ENCODE assay signal across 9 mouse cellular contexts in genomic region chr11:97689861-97690260, GRCm38 (mm10). TPM values are rescaled to one million over a fixed set of nuclear protein-coding genes. Genes with fewer than 3 reads are reported as not detected.
DNase-seq lines count a peak whose midpoint lies in the region; ATAC-seq and TF ChIP-seq lines count a peak whose summit lies in the region.
"Had no signal": no experiment of that assay in that cellular context is flagged by ENCODE, and none has a peak within 500 bp of the region (broad histone marks: within the 10 kb centered on the region; RNA-seq: fewer than 3 reads in every experiment).

No protein-coding gene starts in this region.

- H3K4me2 ChIP-seq in hindbrain, embryonic 11.5 days (replicated peaks; ENCODE audit: low read depth, low read length): no peak overlapping the region
- H3K4me2 ChIP-seq in hindbrain, embryonic 16.5 days (ENCODE audit: low read length): no peak overlapping the region
- no peak overlapping the region for H3K4me2 ChIP-seq in embryonic facial prominence, embryonic 11.5 days (ENCODE audit: low read depth, low read length)
- H3K4me2 ChIP-seq in liver, embryonic 11.5 days: no peak overlapping the region
- H3K4me2 ChIP-seq: liver, embryonic 13.5 days had no signal

- H3K27ac ChIP-seq in hindbrain, embryonic 11.5 days (ENCODE audit: low read depth, low read length): no peak overlapping the region
- no peak overlapping the region for H3K27ac ChIP-seq in hindbrain, embryonic 16.5 days (ENCODE audit: low read depth, low read length)
- no peak overlapping the region for H3K27ac ChIP-seq in embryonic facial prominence, embryonic 11.5 days (replicated peaks; ENCODE audit: low read depth, low read length)
- H3K27ac ChIP-seq in liver, embryonic 11.5 days (ENCODE audit: low read depth, low read length): no peak overlapping the region
- no peak overlapping the region for H3K27ac ChIP-seq in spleen, adult 2 months (ENCODE audit: insufficient read depth, low read length)
- H3K27ac ChIP-seq: liver, embryonic 13.5 days had no signal

- no peak overlapping the region for H3K4me3 ChIP-seq in hindbrain, embryonic 11.5 days (ENCODE audit: low read depth, low read length)
- H3K4me3 ChIP-seq in hindbrain, embryonic 16.5 days (ENCODE audit: low read length): no peak overlapping the region
- H3K4me3 ChIP-seq in G1E (ENCODE audit: low read depth, low read length): no peak overlapping the region
- H3K4me3 ChIP-seq in embryonic facial prominence, embryonic 11.5 days (ENCODE audit: low read depth, low read length): no peak overlapping the region
- no peak overlapping the region for H3K4me3 ChIP-seq in liver, embryonic 11.5 days (ENCODE audit: low read depth, low read length)
- no peak overlapping the region for H3K4me3 ChIP-seq in spleen, adult 2 months (ENCODE audit: extremely low read depth, insufficient read depth, insufficient read length)
- H3K4me3 ChIP-seq: liver, embryonic 13.5 days had no signal

- ATAC-seq in hindbrain, embryonic 11.5 days (ENCODE audit: low FRiP score): no peak
- ATAC-seq in hindbrain, embryonic 16.5 days: no peak
- ATAC-seq in G1E (ENCODE audit: extremely low read depth, insufficient number of reproducible peaks, low FRiP score, poor library complexity, severe bottlenecking): no peak
- no peak for ATAC-seq in embryonic facial prominence, embryonic 11.5 days (replicated peaks; ENCODE audit: insufficient number of reproducible peaks, low FRiP score, low TSS enrichment, low read depth)
- no peak for ATAC-seq in liver, embryonic 11.5 days (replicated peaks; ENCODE audit: low FRiP score)
- ATAC-seq in megakaryocyte-erythroid progenitor cell, adult 5-6 weeks (replicated peaks; ENCODE audit: low FRiP score, low TSS enrichment, poor library complexity, severe bottlenecking): no peak

- no peaks in the 10 kb centered on the region for H3K27me3 ChIP-seq in hindbrain, embryonic 11.5 days (ENCODE audit: control insufficient read depth, insufficient read depth, low read length)
- H3K27me3 ChIP-seq in hindbrain, embryonic 16.5 days (replicated peaks; ENCODE audit: control insufficient read depth, insufficient read depth, low read length): no peaks in the 10 kb centered on the region
- H3K27me3 ChIP-seq in G1E (ENCODE audit: insufficient read depth, low read length): peaks cover 49% of the 10 kb centered on the region
- no peaks in the 10 kb centered on the region for H3K27me3 ChIP-seq in embryonic facial prominence, embryonic 11.5 days (ENCODE audit: control insufficient read depth, insufficient read depth, low read length)
- no peaks in the 10 kb centered on the region for H3K27me3 ChIP-seq in liver, embryonic 11.5 days (replicated peaks; ENCODE audit: control insufficient read depth, insufficient read depth, low read length)
- no peaks in the 10 kb centered on the region for H3K27me3 ChIP-seq in spleen, adult 2 months (ENCODE audit: control insufficient read depth, insufficient read depth, low read length)

- no peaks in the 10 kb centered on the region for H3K9me3 ChIP-seq in hindbrain, embryonic 11.5 days (ENCODE audit: control insufficient read depth, low read length)
- no peaks in the 10 kb centered on the region for H3K9me3 ChIP-seq in hindbrain, embryonic 16.5 days (ENCODE audit: control insufficient read depth, low read length)
- H3K9me3 ChIP-seq in G1E (replicated peaks): no peaks in the 10 kb centered on the region
- H3K9me3 ChIP-seq in embryonic facial prominence, embryonic 11.5 days (replicated peaks; ENCODE audit: control insufficient read depth, low read length): no peaks in the 10 kb centered on the region
- H3K9me3 ChIP-seq in liver, embryonic 11.5 days (ENCODE audit: control insufficient read depth, low read length): no peaks in the 10 kb centered on the region
- H3K9me3 ChIP-seq: liver, embryonic 13.5 days had no signal

- peak; percentile 91 for DNase-seq in hindbrain, embryonic 11.5 days (ENCODE audit: low spot score)
- peak; percentile 50 for DNase-seq in A20 (ENCODE audit: low read depth, low spot score)
- DNase-seq in G1E (ENCODE audit: low spot score): peak; percentile 57
- peak; percentile 87 for DNase-seq in embryonic facial prominence, embryonic 11.5 days (ENCODE audit: low spot score)
- peak; percentile 67 for DNase-seq in liver, embryonic 11.5 days (ENCODE audit: low spot score)
- DNase-seq in spleen, adult 2 months (ENCODE audit: low read depth in 1 of 2, low spot score in 2 of 2): peak in 1 of 2 experiments; percentile 60
- DNase-seq: liver, embryonic 13.5 days had no signal

- WGBS in hindbrain, embryonic 11.5 days: 40% methylated on average over 10 of the region's 10 CpGs
- WGBS in hindbrain, embryonic 16.5 days: 23% methylated on average over 10 of the region's 10 CpGs
- WGBS in embryonic facial prominence, embryonic 11.5 days: 29% methylated on average over 10 of the region's 10 CpGs
- WGBS in liver, embryonic 11.5 days: 29% methylated on average over 10 of the region's 10 CpGs
- 25% methylated on average over 10 of the region's 10 CpGs for WGBS in spleen, adult 2 months

- no peak overlapping the region for H3K9ac ChIP-seq in hindbrain, embryonic 11.5 days (ENCODE audit: low read depth, low read length)
- no peak overlapping the region for H3K9ac ChIP-seq in hindbrain, embryonic 16.5 days (ENCODE audit: low read depth, low read length)
- H3K9ac ChIP-seq in embryonic facial prominence, embryonic 11.5 days (replicated peaks; ENCODE audit: low read length): no peak overlapping the region
- H3K9ac ChIP-seq in liver, embryonic 11.5 days (ENCODE audit: low read depth, low read length): no peak overlapping the region
- H3K9ac ChIP-seq: liver, embryonic 13.5 days had no signal

- peak; percentile 94 for TF ChIP-seq CTCF in G1E (IDR thresholded peaks at IDR 0.05; ENCODE audit: low read depth, low read length)
- TF ChIP-seq CTCF in spleen, adult 2 months (IDR thresholded peaks at IDR 0.05; ENCODE audit: extremely low read depth, insufficient read depth, insufficient read length, insufficient replicate concordance): peak; percentile 98

- peaks cover 11% of the 10 kb centered on the region for H3K36me3 ChIP-seq in hindbrain, embryonic 11.5 days (ENCODE audit: control insufficient read depth, insufficient read depth, low read length)
- peaks cover 29% of the 10 kb centered on the region for H3K36me3 ChIP-seq in hindbrain, embryonic 16.5 days (ENCODE audit: control insufficient read depth, insufficient read depth, low read length)
- peaks cover 17% of the 10 kb centered on the region for H3K36me3 ChIP-seq in G1E (replicated peaks)
- peaks cover 20% of the 10 kb centered on the region for H3K36me3 ChIP-seq in embryonic facial prominence, embryonic 11.5 days (replicated peaks; ENCODE audit: control insufficient read depth, insufficient read depth, low read depth, low read length)
- H3K36me3 ChIP-seq in liver, embryonic 11.5 days (ENCODE audit: control insufficient read depth, insufficient read depth, low read length): peaks cover 13% of the 10 kb centered on the region
- 0 out of 2 replicates have a peak, but pooled peaks cover 1% of the 10 kb centered on the region for H3K36me3 ChIP-seq in spleen, adult 2 months (ENCODE audit: control insufficient read depth, insufficient read depth, low read length)

- TF ChIP-seq POLR2A in spleen, adult 2 months (IDR thresholded peaks at IDR 0.05; ENCODE audit: low read depth, low read length): no peak

- H3K4me1 ChIP-seq in hindbrain, embryonic 11.5 days (replicated peaks; ENCODE audit: control insufficient read depth, insufficient read depth, low read length): 0 out of 2 replicates have a peak, but pooled peaks cover 3% of the 10 kb centered on the region
- peaks cover 20% of the 10 kb centered on the region for H3K4me1 ChIP-seq in hindbrain, embryonic 16.5 days (ENCODE audit: control insufficient read depth, insufficient read depth, low read depth, low read length)
- H3K4me1 ChIP-seq in G1E (ENCODE audit: insufficient read depth, low read depth, low read length): peaks cover 21% of the 10 kb centered on the region
- H3K4me1 ChIP-seq in embryonic facial prominence, embryonic 11.5 days (ENCODE audit: control insufficient read depth, insufficient read depth, low read length): 0 out of 2 replicates have a peak, but pooled peaks cover 4% of the 10 kb centered on the region
- H3K4me1 ChIP-seq in liver, embryonic 11.5 days (replicated peaks; ENCODE audit: control insufficient read depth, insufficient read depth, low read length): peaks cover 11% of the 10 kb centered on the region
- peaks cover 7% of the 10 kb centered on the region for H3K4me1 ChIP-seq in spleen, adult 2 months (ENCODE audit: control insufficient read depth, insufficient read depth, insufficient read length)

RNA-seq across cellular contexts. Expression of gene Cisd3, which starts 4.2 kb away (rescaled TPM):
- 11.8 and 14.8 TPM in 2 replicates for polyA plus RNA-seq in hindbrain, embryonic 11.5 days (2014; fragmentation: Nextera tagmentation; extraction: Ambion mirVana)
- 37.2 and 42.4 TPM in 2 replicates for polyA plus RNA-seq in hindbrain, embryonic 16.5 days (2015; fragmentation: Nextera tagmentation; extraction: Ambion mirVana)
- total RNA-seq in G1E (2014; fragmentation: Nextera tagmentation): 14.7 and 19.1 TPM in 2 replicates
- 8.8 and 14.9 TPM in 2 replicates for total RNA-seq in G1E (2017)
- 0.69 and 2.6 TPM in 2 replicates for polyA plus RNA-seq in G1E (2012)
- 11.8 TPM in 2 replicates for polyA plus RNA-seq in embryonic facial prominence, embryonic 11.5 days (2014; fragmentation: Nextera tagmentation; extraction: Ambion mirVana)
- 18.0 and 21.9 TPM in 2 replicates for polyA plus RNA-seq in liver, embryonic 11.5 days (2014; fragmentation: Nextera tagmentation; extraction: Ambion mirVana)
- 17.3 and 18.5 TPM in 2 replicates for polyA plus RNA-seq in spleen, adult 2 months (2012; rRNA removed)
- 10.1 TPM in 1 of 2 replicates, not detected in the other for total RNA-seq in megakaryocyte-erythroid progenitor cell, adult 5-6 weeks (2014; fragmentation: Nextera tagmentation)
- total RNA-seq in megakaryocyte-erythroid progenitor cell, adult 5-6 weeks (2017): 15.9 TPM in 1 of 2 replicates, not detected in the other

RNA-seq across cellular contexts. Expression of gene Pcgf2, which starts 10.4 kb away (rescaled TPM):
- polyA plus RNA-seq in hindbrain, embryonic 11.5 days (2014; fragmentation: Nextera tagmentation; extraction: Ambion mirVana): 16.9 and 18.6 TPM in 2 replicates
- 15.4 and 19.2 TPM in 2 replicates for polyA plus RNA-seq in hindbrain, embryonic 16.5 days (2015; fragmentation: Nextera tagmentation; extraction: Ambion mirVana)
- total RNA-seq in G1E (2014; fragmentation: Nextera tagmentation) (5.4 and 7.2 TPM in 2 replicates), G1E (2017) (0.41 TPM in 1 of 2 replicates, not detected in the other)
- polyA plus RNA-seq in G1E (2012): 18.5 and 21.1 TPM in 2 replicates
- polyA plus RNA-seq in embryonic facial prominence, embryonic 11.5 days (2014; fragmentation: Nextera tagmentation; extraction: Ambion mirVana): 18.0 and 21.8 TPM in 2 replicates
- polyA plus RNA-seq in liver, embryonic 11.5 days (2014; fragmentation: Nextera tagmentation; extraction: Ambion mirVana): 10.3 and 13.2 TPM in 2 replicates
- 10.0 and 14.4 TPM in 2 replicates for polyA plus RNA-seq in spleen, adult 2 months (2012; rRNA removed)
- total RNA-seq in megakaryocyte-erythroid progenitor cell, adult 5-6 weeks (2014; fragmentation: Nextera tagmentation): 6.8 and 19.0 TPM in 2 replicates
- total RNA-seq in megakaryocyte-erythroid progenitor cell, adult 5-6 weeks (2017): 0.23 and 0.28 TPM in 2 replicates

RNA-seq across cellular contexts. Expression of gene Psmb3, which starts 13.3 kb away (rescaled TPM):
- polyA plus RNA-seq in hindbrain, embryonic 11.5 days (2014; fragmentation: Nextera tagmentation; extraction: Ambion mirVana): 468 and 507 TPM in 2 replicates
- 422 and 438 TPM in 2 replicates for polyA plus RNA-seq in hindbrain, embryonic 16.5 days (2015; fragmentation: Nextera tagmentation; extraction: Ambion mirVana)
- total RNA-seq in G1E (2014; fragmentation: Nextera tagmentation) (49.9 and 78.3 TPM in 2 replicates), G1E (2017) (191 and 258 TPM in 2 replicates)
- 23.7 and 93.4 TPM in 2 replicates for polyA plus RNA-seq in G1E (2012)
- 476 and 532 TPM in 2 replicates for polyA plus RNA-seq in embryonic facial prominence, embryonic 11.5 days (2014; fragmentation: Nextera tagmentation; extraction: Ambion mirVana)
- 558 and 561 TPM in 2 replicates for polyA plus RNA-seq in liver, embryonic 11.5 days (2014; fragmentation: Nextera tagmentation; extraction: Ambion mirVana)
- 151 and 203 TPM in 2 replicates for polyA plus RNA-seq in spleen, adult 2 months (2012; rRNA removed)
- total RNA-seq in megakaryocyte-erythroid progenitor cell, adult 5-6 weeks (2014; fragmentation: Nextera tagmentation): 226 and 360 TPM in 2 replicates
- 171 and 175 TPM in 2 replicates for total RNA-seq in megakaryocyte-erythroid progenitor cell, adult 5-6 weeks (2017)

RNA-seq across cellular contexts. Expression of gene Mllt6, which starts 26.6 kb away (rescaled TPM):
- polyA plus RNA-seq in hindbrain, embryonic 11.5 days (2014; fragmentation: Nextera tagmentation; extraction: Ambion mirVana): 4.1 and 4.2 TPM in 2 replicates
- 3.1 and 3.3 TPM in 2 replicates for polyA plus RNA-seq in hindbrain, embryonic 16.5 days (2015; fragmentation: Nextera tagmentation; extraction: Ambion mirVana)
- total RNA-seq in G1E (2014; fragmentation: Nextera tagmentation) (16.5 and 18.7 TPM in 2 replicates), G1E (2017) (10.9 and 11.2 TPM in 2 replicates)
- polyA plus RNA-seq in G1E (2012): 38.3 and 42.6 TPM in 2 replicates
- polyA plus RNA-seq in embryonic facial prominence, embryonic 11.5 days (2014; fragmentation: Nextera tagmentation; extraction: Ambion mirVana): 3.7 and 3.9 TPM in 2 replicates
- polyA plus RNA-seq in liver, embryonic 11.5 days (2014; fragmentation: Nextera tagmentation; extraction: Ambion mirVana): 0.97 and 1.0 TPM in 2 replicates
- 65.8 and 93.7 TPM in 2 replicates for polyA plus RNA-seq in spleen, adult 2 months (2012; rRNA removed)
- 5.4 and 6.1 TPM in 2 replicates for total RNA-seq in megakaryocyte-erythroid progenitor cell, adult 5-6 weeks (2014; fragmentation: Nextera tagmentation)
- 4.8 and 5.4 TPM in 2 replicates for total RNA-seq in megakaryocyte-erythroid progenitor cell, adult 5-6 weeks (2017)

RNA-seq across cellular contexts. Expression of gene Pip4k2b, which starts 54.6 kb away (rescaled TPM):
- polyA plus RNA-seq in hindbrain, embryonic 11.5 days (2014; fragmentation: Nextera tagmentation; extraction: Ambion mirVana): 2.9 and 3.4 TPM in 2 replicates
- 3.6 and 4.4 TPM in 2 replicates for polyA plus RNA-seq in hindbrain, embryonic 16.5 days (2015; fragmentation: Nextera tagmentation; extraction: Ambion mirVana)
- total RNA-seq in G1E (2014; fragmentation: Nextera tagmentation) (19.6 and 23.2 TPM in 2 replicates), G1E (2017) (14.5 and 16.7 TPM in 2 replicates)
- 22.0 and 25.6 TPM in 2 replicates for polyA plus RNA-seq in G1E (2012)
- polyA plus RNA-seq in embryonic facial prominence, embryonic 11.5 days (2014; fragmentation: Nextera tagmentation; extraction: Ambion mirVana): 2.6 and 2.8 TPM in 2 replicates
- polyA plus RNA-seq in liver, embryonic 11.5 days (2014; fragmentation: Nextera tagmentation; extraction: Ambion mirVana): 0.95 and 1.7 TPM in 2 replicates
- polyA plus RNA-seq in spleen, adult 2 months (2012; rRNA removed): 17.6 and 19.1 TPM in 2 replicates
- total RNA-seq in megakaryocyte-erythroid progenitor cell, adult 5-6 weeks (2014; fragmentation: Nextera tagmentation): 26.4 and 28.6 TPM in 2 replicates
- 24.3 and 26.6 TPM in 2 replicates for total RNA-seq in megakaryocyte-erythroid progenitor cell, adult 5-6 weeks (2017)
